Mouse (Mus musculus): ENCODE measurements at regions not wholly inside any gene's neighbourhood (a gene's known extent, or its start where the extent isn't known, plus 50 kb on each side); places are given as distances from the start of the nearest gene placed in this dataset.

GRCm38 (mm10) chr10:92510677-92511076 lies 211.5 kb downstream of the Nedd1 start:
- in situ Hi-C loops (cut with MboI; ENCODE audit: unreplicated experiment in 2 of 2): no loop called here

DNA sequence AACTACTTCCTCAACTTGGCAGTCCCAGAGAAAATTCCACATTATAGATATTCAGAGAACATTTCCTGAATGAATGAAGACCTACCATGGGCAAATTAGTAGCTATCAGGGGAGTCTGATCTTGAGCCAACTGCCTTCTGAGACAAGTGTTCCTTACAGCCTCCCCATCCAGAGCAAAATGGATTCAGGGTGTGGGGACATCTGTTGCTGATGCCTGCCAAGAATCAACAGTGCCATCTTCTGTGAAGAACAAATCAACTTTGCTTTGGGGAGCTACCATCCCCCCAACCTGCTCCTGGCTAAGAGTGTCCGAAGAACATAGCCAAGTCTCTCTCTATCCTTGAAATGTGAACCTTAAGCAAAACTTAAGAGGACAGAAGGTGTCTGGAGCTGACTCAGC lies 217.9 kb downstream of the Nedd1 start:
- in situ Hi-C loops (cut with MboI; ENCODE audit: unreplicated experiment in 2 of 2): no loop called here

- in situ Hi-C loops (cut with MboI; ENCODE audit: unreplicated experiment in 2 of 2): no loop called here
Observed at GRCm38 (mm10) chr10:92483592-92483991, 238.6 kb downstream of the Nedd1 start.

- in situ Hi-C loops (cut with MboI; ENCODE audit: unreplicated experiment in 2 of 2): no loop called here
Observed at GRCm38 (mm10) chr10:92473282-92473681, 248.9 kb downstream of the Nedd1 start.

DNA sequence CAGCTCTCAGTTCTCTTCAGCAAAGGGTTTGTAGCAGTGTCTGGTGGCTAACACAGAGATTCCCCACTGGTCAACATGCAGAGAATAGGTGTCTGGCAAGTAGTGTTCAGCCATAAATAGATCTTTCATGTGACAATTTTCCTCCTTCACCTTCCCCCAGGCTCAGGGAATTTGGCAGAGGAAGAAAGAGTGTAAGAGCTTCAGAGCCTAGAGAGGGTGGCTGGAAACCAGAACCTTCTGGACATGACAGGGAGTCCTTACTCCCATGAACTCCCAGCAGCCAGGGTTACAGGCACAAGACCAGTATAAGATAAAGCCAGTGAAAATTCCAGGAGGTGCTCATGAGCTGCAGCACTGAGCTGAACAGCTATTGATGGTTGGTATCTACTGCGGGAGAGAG lies 251.1 kb downstream of the Nedd1 start:
- in situ Hi-C loops (cut with MboI; ENCODE audit: unreplicated experiment in 2 of 2): no loop called here

DNA sequence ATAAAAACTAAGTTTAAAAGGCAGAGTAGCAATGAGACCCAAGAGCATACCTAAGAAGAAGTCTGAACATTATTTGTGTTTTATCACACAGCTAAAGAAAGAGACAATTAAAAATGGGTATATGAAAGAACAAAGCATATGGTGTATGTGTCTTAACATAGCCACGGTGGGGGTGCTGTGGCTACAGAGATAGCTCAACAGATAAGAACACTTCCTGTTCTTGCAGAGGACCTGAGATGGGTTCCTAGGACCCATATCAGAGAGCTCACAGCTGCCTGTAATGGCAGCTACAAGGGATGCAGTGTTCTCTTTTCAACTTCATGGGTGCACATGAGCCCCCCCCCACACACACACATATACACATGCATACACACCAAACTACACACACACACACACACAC lies 267.0 kb downstream of the Nedd1 start:
- in situ Hi-C loops (cut with MboI; ENCODE audit: unreplicated experiment in 2 of 2): no loop called here

- in situ Hi-C loops (cut with MboI; ENCODE audit: unreplicated experiment in 2 of 2): no loop called here
Observed at GRCm38 (mm10) chr10:92453550-92453949, 268.7 kb downstream of the Nedd1 start.

DNA sequence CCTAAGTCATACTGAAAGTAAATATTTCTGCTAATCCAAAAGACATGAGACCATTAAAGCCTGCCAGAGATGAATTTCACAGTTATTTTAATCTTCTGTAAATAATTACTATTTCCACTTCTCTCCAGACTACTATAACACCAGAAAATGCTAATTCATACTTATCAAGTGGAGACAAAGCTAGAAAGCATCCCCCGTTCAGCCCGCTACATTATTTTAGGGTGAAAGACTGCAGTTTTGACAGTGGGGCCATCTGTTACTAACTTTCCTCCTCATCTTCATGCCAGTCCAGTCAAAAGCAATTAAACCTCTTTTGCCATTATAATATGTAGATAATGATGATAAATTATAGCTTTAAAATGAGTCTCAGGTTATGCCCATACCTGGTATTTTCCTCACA lies 276.3 kb downstream of the Nedd1 start:
- in situ Hi-C loops (cut with MboI; ENCODE audit: unreplicated experiment in 2 of 2): no loop called here

DNA sequence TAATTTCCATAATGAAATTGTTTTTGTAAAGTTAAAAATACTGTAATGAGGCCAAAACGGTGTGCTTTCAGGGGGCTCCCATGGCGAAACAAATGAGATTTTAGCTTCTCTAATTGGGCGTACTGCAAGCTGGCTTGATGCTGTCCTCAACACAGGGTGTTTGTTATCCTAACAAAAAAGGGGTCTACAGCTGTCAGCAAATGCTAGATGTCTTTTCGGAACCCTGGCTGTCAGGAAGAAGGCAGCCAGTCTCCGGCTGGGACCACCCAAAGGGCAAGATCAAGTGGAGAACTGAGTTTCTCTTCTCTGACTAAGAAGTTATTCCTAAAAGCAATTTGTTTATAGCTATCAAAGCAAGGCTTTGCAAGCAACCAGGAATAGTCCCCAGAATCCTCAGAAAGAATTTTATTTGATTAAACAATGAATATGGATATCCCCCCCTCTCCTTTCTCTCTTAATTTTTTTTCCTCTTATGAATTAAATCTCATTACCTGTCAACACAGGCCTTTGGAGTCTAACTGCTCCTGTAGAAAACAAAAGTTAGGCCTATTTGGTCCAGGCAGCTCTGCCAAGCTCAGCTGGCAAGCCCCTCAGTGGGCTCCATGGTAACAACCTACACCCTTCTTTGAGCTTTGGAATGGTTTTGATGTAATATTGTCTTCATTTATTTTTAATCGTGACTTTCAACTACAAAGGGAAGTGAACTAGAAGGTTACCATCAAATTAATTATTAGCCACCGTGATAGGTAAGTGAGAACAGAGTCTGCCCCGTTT lies 283.4 kb downstream of the Nedd1 start:
- in situ Hi-C loops (cut with MboI; ENCODE audit: unreplicated experiment in 2 of 2): no loop called here

- in situ Hi-C loops (cut with MboI; ENCODE audit: unreplicated experiment in 2 of 2): no loop called here
Observed at GRCm38 (mm10) chr10:92429256-92429655, 293.0 kb downstream of the Nedd1 start.

- in situ Hi-C loops (cut with MboI; ENCODE audit: unreplicated experiment in 2 of 2): no loop called here
Observed at GRCm38 (mm10) chr10:92428026-92428425, 294.2 kb downstream of the Nedd1 start.

- in situ Hi-C loops (cut with MboI; ENCODE audit: unreplicated experiment in 2 of 2): no loop called here
Observed at GRCm38 (mm10) chr10:92426443-92426842, 295.8 kb downstream of the Nedd1 start.

- in situ Hi-C loops (cut with MboI; ENCODE audit: unreplicated experiment in 2 of 2): no loop called here
Observed at GRCm38 (mm10) chr10:92412737-92413136, 309.5 kb downstream of the Nedd1 start.

GRCm38 (mm10) chr10:92410813-92411325 lies 311.4 kb downstream of the Nedd1 start:
- in situ Hi-C loops (cut with MboI; ENCODE audit: unreplicated experiment in 2 of 2): no loop called here

GRCm38 (mm10) chr10:92404697-92405293 lies 317.4 kb downstream of the Nedd1 start:
- in situ Hi-C loops (cut with MboI; ENCODE audit: unreplicated experiment in 2 of 2): no loop called here

- in situ Hi-C loops (cut with MboI; ENCODE audit: unreplicated experiment in 2 of 2): no loop called here
Observed at GRCm38 (mm10) chr10:92400587-92401090, 321.6 kb downstream of the Nedd1 start.

- in situ Hi-C loops (cut with MboI; ENCODE audit: unreplicated experiment in 2 of 2): no loop called here
Observed at GRCm38 (mm10) chr10:92389176-92389732, 333.0 kb downstream of the Nedd1 start.

- in situ Hi-C loops (cut with MboI; ENCODE audit: unreplicated experiment in 2 of 2): no loop called here
Observed at GRCm38 (mm10) chr10:92367126-92367525, 355.1 kb downstream of the Nedd1 start.

DNA sequence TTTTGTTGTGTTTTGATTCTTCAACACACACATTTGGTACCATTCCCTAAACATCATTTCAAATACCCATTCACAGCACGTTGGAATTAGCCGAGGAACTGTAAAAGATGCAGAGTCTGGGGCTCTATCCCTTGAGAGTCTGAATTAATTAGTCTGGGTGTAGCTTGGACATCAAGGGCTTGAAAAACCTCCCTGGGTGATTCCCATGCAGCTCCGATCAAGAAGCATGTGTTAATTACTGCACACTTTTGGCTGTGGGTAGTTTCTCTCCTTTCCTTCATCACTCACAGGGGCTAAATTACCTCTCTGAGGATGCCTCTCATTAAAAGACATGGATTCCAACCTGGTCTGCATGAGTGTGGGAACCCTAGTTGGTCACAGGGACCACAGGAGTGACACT lies 365.5 kb downstream of the Nedd1 start:
- in situ Hi-C loops (cut with MboI; ENCODE audit: unreplicated experiment in 2 of 2): no loop called here

GRCm38 (mm10) chr10:92349043-92349442 lies 373.2 kb downstream of the Nedd1 start:
- in situ Hi-C loops (cut with MboI; ENCODE audit: unreplicated experiment in 2 of 2): no loop called here

DNA sequence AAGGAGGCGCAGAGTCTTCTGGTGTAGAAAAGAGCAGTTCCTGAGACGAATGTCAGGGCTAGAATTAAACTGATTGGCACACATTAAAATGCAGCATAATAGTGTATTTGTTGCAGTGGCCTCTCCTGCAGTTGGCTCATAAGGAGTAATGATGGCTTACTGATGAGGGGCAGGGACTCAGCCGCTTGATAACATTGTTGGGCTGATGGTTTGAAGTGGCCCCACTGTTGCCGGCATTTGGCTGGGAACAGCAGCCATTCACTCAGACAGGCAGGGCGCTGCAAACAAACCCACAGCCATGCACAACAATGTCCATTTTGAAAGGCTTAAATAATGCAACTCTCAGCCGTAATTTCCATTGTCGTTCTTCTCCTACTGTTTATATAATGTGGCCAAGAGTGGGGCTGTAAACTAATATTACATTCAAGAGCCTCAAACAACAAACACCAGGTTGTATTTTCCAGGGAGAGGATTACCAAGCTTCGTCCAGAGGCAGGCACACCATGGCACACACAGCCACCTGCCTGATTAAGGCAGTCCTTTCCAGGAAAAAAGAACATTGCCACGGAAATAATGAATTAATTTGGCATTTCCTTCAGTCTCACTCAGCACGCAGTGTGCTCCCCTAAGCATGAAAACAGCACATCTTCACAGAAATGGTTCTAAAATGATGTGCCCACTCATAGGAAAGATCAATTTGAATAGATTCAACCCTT lies 374.1 kb downstream of the Nedd1 start:
- in situ Hi-C loops (cut with MboI; ENCODE audit: unreplicated experiment in 2 of 2): no loop called here
